Mouse (Mus musculus) C2C12 (cell line): ENCODE results near the gene Klf2. TPM values are rescaled to one million over a fixed set of nuclear protein-coding genes. Genes with fewer than 3 reads are reported as not detected.

Source experiments
- H3K27me3 ChIP-seq: one replicate; pipeline ENCODE4 v1.6.1; 2011; ENCODE audit not compliant: control insufficient read depth, insufficient read depth, insufficient read length
- H3K36me3 ChIP-seq: one replicate; pipeline ENCODE4 v1.6.1; 2011; ENCODE audit not compliant: control insufficient read depth, insufficient read depth
- H3K4me3 ChIP-seq: one replicate; pipeline ENCODE4 v1.5.1; 2011; ENCODE audit warnings: mild to moderate bottlenecking, control low read depth; ENCODE audit not compliant: poor library complexity, insufficient read depth, severe bottlenecking
- H3K79me2 ChIP-seq: one replicate; pipeline ENCODE4 v1.6.1; 2011; ENCODE audit not compliant: control insufficient read depth, insufficient read depth
- H3K79me3 ChIP-seq: one replicate; pipeline ENCODE4 v1.6.1; 2011; ENCODE audit warnings: low read depth, control low read depth
- H3ac ChIP-seq: one replicate; pipeline ENCODE3; 2011; ENCODE audit warnings: low read depth; ENCODE audit not compliant: control insufficient read depth, insufficient read length
- CEBPB ChIP-seq: IDR thresholded peaks from one replicate; pipeline ENCODE4 v1.6.1; 2011; ENCODE audit warnings: low read depth, mild to moderate bottlenecking, control low read depth, moderate library complexity
- CTCF ChIP-seq: IDR thresholded peaks from one replicate; pipeline ENCODE4 v1.5.1; 2011; ENCODE audit not compliant: control insufficient read depth, insufficient read depth, insufficient read length
- FOSL1 ChIP-seq: IDR thresholded peaks from one replicate; pipeline ENCODE4 v1.8.0; 2011; ENCODE audit warnings: mild to moderate bottlenecking, low read length; ENCODE audit not compliant: poor library complexity, insufficient read depth, severe bottlenecking
- MAX ChIP-seq: IDR thresholded peaks from one replicate; pipeline ENCODE4 v1.6.1; 2011; ENCODE audit warnings: mild to moderate bottlenecking, control low read depth
- MYOD1 ChIP-seq: IDR thresholded peaks from one replicate; pipeline ENCODE4 v1.6.1; 2011; ENCODE audit warnings: low read depth; ENCODE audit not compliant: control insufficient read depth, insufficient read length
- MYOG ChIP-seq: IDR thresholded peaks from one replicate; pipeline ENCODE4 v1.6.1; 2011; ENCODE audit not compliant: control insufficient read depth, insufficient read length; ENCODE audit errors: extremely low read depth
- USF1 ChIP-seq: IDR thresholded peaks from one replicate; pipeline ENCODE4 v1.6.1; 2011; ENCODE audit warnings: low read depth, mild to moderate bottlenecking, control low read depth, moderate library complexity
- polyA plus RNA-seq: library from polyadenylated mRNA; unstranded; fragments of >200 nt; fragmentation: generic; extraction: Trizol; gene quantifications from one replicate; pipeline ENCODE4 v1.2.1, GENCODE M21; 2012; ENCODE audit warnings: missing spikeins

The Klf2 gene
- polyA plus RNA-seq, 1 experiment: 9.9 TPM

- Histone ChIP-seq H3K79me2 (no peaks in the 10 kb centered on the region), H3K79me3 (no peaks in the 10 kb centered on the region), H3K36me3 (no peaks in the 10 kb centered on the region), H3K4me3 (no peak overlapping the region), H3K27me3 (no peaks in the 10 kb centered on the region), H3ac (no peak overlapping the region)
- TF ChIP-seq CEBPB: no peak
- TF ChIP-seq CTCF: no peak
- TF ChIP-seq MAX: no peak
- TF ChIP-seq MYOD1: no peak
- TF ChIP-seq MYOG: no peak
Observed at GRCm38 (mm10) chr8:72291104-72291503, 27.7 kb upstream of the Klf2 start.

- no peaks in the 10 kb centered on the region for H3K79me2 ChIP-seq
Observed at GRCm38 (mm10) chr8:72293309-72293708, 25.5 kb upstream of the Klf2 start.

GRCm38 (mm10) chr8:72295125-72295524 lies 23.7 kb upstream of the Klf2 start:
- TF ChIP-seq MYOG (no peak), MYOD1 (no peak), CTCF (no peak), FOSL1 (no peak), USF1 (no peak), MAX (no peak), CEBPB (no peak)
- no peaks in the 10 kb centered on the region for H3K36me3 ChIP-seq

More at GRCm38 (mm10) chr8:72293309-72293708, 25.5 kb upstream of the Klf2 start:
- Histone ChIP-seq H3K36me3 (no peaks in the 10 kb centered on the region), H3K79me3 (no peaks in the 10 kb centered on the region), H3K4me3 (no peak overlapping the region), H3K27me3 (no peaks in the 10 kb centered on the region), H3ac (no peak overlapping the region)
- TF ChIP-seq FOSL1: no peak
- TF ChIP-seq MAX: no peak
- no peak for TF ChIP-seq MYOG
- no peak for TF ChIP-seq CTCF
- no peak for TF ChIP-seq USF1
- no peak for TF ChIP-seq MYOD1
- no peak for TF ChIP-seq CEBPB

GRCm38 (mm10) chr8:72295679-72296078 lies 23.2 kb upstream of the Klf2 start:
- no peak overlapping the region for H3K4me3 ChIP-seq
- TF ChIP-seq CEBPB (no peak), FOSL1 (no peak), MYOD1 (no peak), CTCF (no peak), MYOG (no peak), MAX (no peak), USF1 (no peak)

More at GRCm38 (mm10) chr8:72295125-72295524, 23.7 kb upstream of the Klf2 start:
- Histone ChIP-seq H3K79me2 (no peaks in the 10 kb centered on the region), H3K27me3 (no peaks in the 10 kb centered on the region), H3K79me3 (no peaks in the 10 kb centered on the region), H3ac (no peak overlapping the region), H3K4me3 (no peak overlapping the region)

GRCm38 (mm10) chr8:72296561-72296960 lies 22.3 kb upstream of the Klf2 start:
- H3K27me3 ChIP-seq: no peaks in the 10 kb centered on the region
- H3K79me3 ChIP-seq: no peaks in the 10 kb centered on the region
- H3K79me2 ChIP-seq: no peaks in the 10 kb centered on the region
- TF ChIP-seq CEBPB (no peak), CTCF (no peak), FOSL1 (no peak), USF1 (no peak), MAX (no peak), MYOD1 (no peak), MYOG (no peak)
- no peaks in the 10 kb centered on the region for H3K36me3 ChIP-seq
- H3ac ChIP-seq: no peak overlapping the region
- no peak overlapping the region for H3K4me3 ChIP-seq

More at GRCm38 (mm10) chr8:72295679-72296078, 23.2 kb upstream of the Klf2 start:
- Histone ChIP-seq H3K36me3 (no peaks in the 10 kb centered on the region), H3ac (no peak overlapping the region), H3K27me3 (no peaks in the 10 kb centered on the region), H3K79me3 (no peaks in the 10 kb centered on the region), H3K79me2 (no peaks in the 10 kb centered on the region)

GRCm38 (mm10) chr8:72298928-72299327 lies 19.9 kb upstream of the Klf2 start:
- Histone ChIP-seq H3ac (no peak overlapping the region), H3K79me3 (no peaks in the 10 kb centered on the region), H3K27me3 (no peaks in the 10 kb centered on the region), H3K79me2 (no peaks in the 10 kb centered on the region), H3K36me3 (no peaks in the 10 kb centered on the region), H3K4me3 (no peak overlapping the region)
- TF ChIP-seq MAX (no peak), CTCF (no peak), CEBPB (no peak), USF1 (no peak), FOSL1 (no peak)
